Mouse (Mus musculus) cerebellum, postnatal 25 days (tissue): Measurements from ENCODE around the gene F8.
A peak's percentile ranks its signal among the peaks of the same experiment; 100 is the strongest.

Source experiments
- DNase-seq, 2 experiments: peaks; one replicate each; pipeline ENCODE4 v3.0.0; 2021; ENCODE audit warnings: mixed read lengths in 2 of 2

F8 gene

DNA sequence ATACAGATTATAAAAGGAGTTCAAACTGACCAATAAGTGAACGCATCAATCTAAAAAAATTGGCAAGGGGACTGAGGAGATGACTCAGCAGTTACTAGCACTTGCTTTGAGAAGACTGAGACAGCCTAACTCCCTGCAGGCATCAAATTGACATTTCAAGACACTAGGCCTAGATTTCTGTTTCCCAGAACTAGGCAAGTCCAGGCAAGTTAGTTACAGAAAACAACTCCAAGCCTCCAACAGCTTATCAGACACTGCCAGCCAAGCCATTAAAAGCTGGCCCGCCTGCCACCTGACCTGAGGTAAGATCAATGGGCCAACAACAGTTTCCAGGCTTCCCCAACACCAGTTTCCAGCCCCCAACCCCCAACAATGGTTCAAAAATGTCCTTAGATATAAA is 244.7 kb downstream of the F8 start:
- no peak for DNase-seq

GRCm38 (mm10) chrX:75136938-75137337 is 245.5 kb downstream of the F8 start:
- no peak for DNase-seq

DNA sequence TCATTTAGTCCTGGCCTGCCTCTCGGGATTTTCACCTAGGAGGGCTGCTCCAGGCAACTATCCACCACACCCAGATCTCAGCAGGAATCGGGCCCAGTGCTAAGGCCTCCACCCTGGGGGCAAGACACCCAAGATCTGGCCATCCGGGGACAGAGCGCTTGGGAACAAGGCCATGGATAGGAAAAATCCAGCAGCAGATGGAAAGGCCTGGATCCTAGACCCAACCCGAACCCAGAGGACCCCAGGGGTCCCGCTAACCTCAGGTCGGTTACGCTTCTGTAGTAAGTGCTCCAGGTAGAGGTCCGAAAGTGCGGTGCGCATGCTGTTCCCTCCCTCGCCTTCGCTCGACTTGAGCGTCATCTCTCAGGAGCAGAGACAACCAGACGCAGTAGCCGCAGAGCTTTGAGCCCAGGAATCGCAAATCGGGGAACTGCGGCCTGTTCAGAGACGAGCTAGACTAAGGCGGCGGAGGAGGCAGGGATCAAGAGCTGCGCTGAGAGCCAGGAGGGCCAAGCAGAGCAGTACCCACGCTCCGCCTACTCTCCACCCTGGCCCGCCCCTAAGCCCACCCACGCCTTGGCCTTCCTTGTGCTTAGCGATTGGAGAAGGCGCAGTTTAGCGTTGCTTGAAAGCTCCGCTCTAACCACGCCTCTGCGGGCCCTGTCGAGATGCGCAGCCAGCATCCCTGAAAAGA is 251.8 kb downstream of the F8 start, which contains the start of gene Mpp1:
TSS of gene Mpp1 (minus strand) at position 550 of the 694 bp plus-strand sequence.
- peak; percentile 76 to 83 for DNase-seq

DNA sequence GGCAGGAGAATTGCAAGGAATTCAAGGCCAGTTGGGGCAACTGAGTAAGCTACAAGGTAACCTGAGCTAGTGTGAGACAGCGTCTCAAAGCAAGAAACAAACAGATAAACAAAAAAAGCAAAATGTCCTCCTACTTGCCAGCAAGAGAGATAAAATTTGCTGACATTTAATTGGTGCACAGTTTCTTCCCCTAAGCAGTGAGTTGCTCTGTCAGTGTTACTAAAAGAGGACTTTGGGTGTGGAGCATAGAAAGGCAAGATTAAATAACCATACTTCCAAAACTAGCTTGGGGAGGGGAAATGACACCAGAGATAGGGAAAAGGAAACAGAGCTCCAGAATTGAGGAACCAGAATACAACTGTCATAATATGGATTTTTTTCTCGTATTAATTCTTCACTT is 252.9 kb downstream of the F8 start:
- no peak for DNase-seq

DNA sequence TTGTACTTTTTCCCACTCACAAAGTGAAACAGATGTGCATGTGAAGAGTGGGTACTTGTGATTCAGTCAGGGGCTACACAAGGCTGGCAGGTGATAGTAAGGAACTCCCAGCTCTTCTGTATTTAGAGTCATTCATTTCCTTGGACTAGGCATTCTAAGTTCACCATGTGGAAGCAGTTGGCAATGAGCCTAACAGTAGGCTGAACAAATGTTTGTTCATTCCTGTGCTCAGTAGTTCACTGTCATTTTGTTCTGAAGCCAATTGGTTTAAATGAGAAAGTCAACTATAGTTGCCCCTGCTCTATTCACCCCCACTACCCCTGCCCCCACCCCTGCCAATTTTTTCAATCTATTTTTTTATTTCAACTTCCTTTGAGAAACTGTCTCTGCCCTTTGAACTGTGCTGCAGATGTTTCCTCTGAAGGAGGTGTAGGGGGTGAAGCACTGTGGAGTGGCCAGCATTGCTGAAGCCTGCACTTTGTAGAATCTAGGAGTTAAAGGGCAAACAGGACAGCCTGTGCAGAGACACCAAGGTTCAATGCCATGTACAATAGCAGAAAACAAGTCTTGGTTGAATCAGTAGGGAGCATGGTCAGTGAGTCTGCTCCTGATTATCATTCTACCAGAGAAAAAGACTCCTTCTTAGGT is 254.0 kb downstream of the F8 start:
- peak in 1 of 2 experiments; percentile 29 for DNase-seq

GRCm38 (mm10) chrX:75126893-75127292 is 255.5 kb downstream of the F8 start:
- no peak for DNase-seq

DNA sequence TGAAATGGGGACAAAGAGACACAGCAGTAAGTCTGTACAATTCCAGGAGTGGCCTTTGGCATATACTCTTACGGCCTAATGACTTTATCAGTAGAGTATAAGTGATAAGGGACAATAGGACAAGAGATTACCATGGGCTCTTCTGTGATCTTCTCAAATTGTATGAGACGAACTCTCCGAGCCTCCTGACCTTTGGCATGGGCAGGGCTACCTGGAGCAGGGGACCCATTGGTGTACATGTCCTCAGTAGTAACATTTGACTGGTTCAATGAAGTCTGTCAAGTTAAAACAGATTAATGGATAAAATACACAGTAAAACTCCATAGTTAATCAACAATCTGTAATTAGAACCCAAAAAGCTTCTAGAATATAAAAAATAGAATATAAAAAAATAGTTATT is 256.8 kb downstream of the F8 start:
- no peak for DNase-seq
